Mouse (Mus musculus) stomach, postnatal 0 days (tissue): ENCODE results near the gene Ggt5.

Experiments
- CTCF ChIP-seq: IDR thresholded peaks from 2 replicates; pipeline ENCODE4 v1.5.1; 2016; ENCODE audit warnings: antibody characterized with exemption, low read depth, mild to moderate bottlenecking, moderate library complexity
- EP300 ChIP-seq: optimal IDR thresholded peaks from 2 replicates; pipeline ENCODE3; 2016; ENCODE audit warnings: antibody characterized with exemption

GRCm38 (mm10) chr10:75627490-75627889 lies 38.4 kb downstream of the Ggt5 start:
- TF ChIP-seq CTCF (no peak), EP300 (no peak)
